ENCODE assay signal across 12 mouse cellular contexts in genomic region chr7:48132247-48132646, GRCm38 (mm10). TPM values are rescaled to one million over a fixed set of nuclear protein-coding genes. Genes with fewer than 3 reads are reported as not detected.
DNase-seq lines count a peak whose midpoint lies in the region; ATAC-seq and TF ChIP-seq lines count a peak whose summit lies in the region.
"Not testable (repeated sequence)": the region's sequence is repeated elsewhere in the genome, so short reads cannot be mapped to it uniquely, and the experiment has no call there.
"Had no signal": no experiment of that assay in that cellular context is flagged by ENCODE, and none has a peak within 500 bp of the region (broad histone marks: within the 10 kb centered on the region; RNA-seq: fewer than 3 reads in every experiment).

No protein-coding gene starts in this region.

- not testable (repeated sequence) for H3K36me3 ChIP-seq in forebrain, embryonic 11.5 days (ENCODE audit: control insufficient read depth, insufficient read depth, low read length); heart, postnatal 0 days (replicated peaks; ENCODE audit: control insufficient read depth, insufficient read depth, low read length); intestine, postnatal 0 days (ENCODE audit: control insufficient read depth, insufficient read depth); limb, embryonic 12.5 days; neural tube, embryonic 12.5 days

- H3K9me3 ChIP-seq in forebrain, embryonic 11.5 days (ENCODE audit: control insufficient read depth, low read length); heart, postnatal 0 days (replicated peaks; ENCODE audit: control insufficient read depth, low read length); intestine, postnatal 0 days (ENCODE audit: control insufficient read depth); limb, embryonic 12.5 days; neural tube, embryonic 12.5 days: not testable (repeated sequence)

- H3K27me3 ChIP-seq in forebrain, embryonic 11.5 days (ENCODE audit: control insufficient read depth, insufficient read depth, low read length); heart, postnatal 0 days (ENCODE audit: control insufficient read depth, insufficient read depth, low read length); intestine, postnatal 0 days (replicated peaks; ENCODE audit: control insufficient read depth, insufficient read depth, low read length); limb, embryonic 12.5 days; neural tube, embryonic 12.5 days (replicated peaks): not testable (repeated sequence)

- DNase-seq in adrenal gland, postnatal 25 days, result peak; percentile 2
- not testable (repeated sequence) for DNase-seq in forebrain, embryonic 11.5 days (ENCODE audit: low spot score); heart, postnatal 0 days (ENCODE audit: low spot score)
- peak; percentile 8 for DNase-seq in lung, postnatal 10 days
- peak; percentile 6 for DNase-seq in thymus, postnatal 25 days

- H3K9ac ChIP-seq in forebrain, embryonic 11.5 days (ENCODE audit: low read length); heart, postnatal 0 days (replicated peaks; ENCODE audit: low read depth, low read length); intestine, postnatal 0 days (ENCODE audit: low read depth, low read length); limb, embryonic 12.5 days (replicated peaks); neural tube, embryonic 12.5 days: not testable (repeated sequence)

- H3K27ac ChIP-seq in forebrain, embryonic 11.5 days (ENCODE audit: low read depth, low read length); intestine, postnatal 0 days (ENCODE audit: low read depth, low read length); limb, embryonic 12.5 days; neural tube, embryonic 12.5 days: not testable (repeated sequence)
- peak overlapping the region; percentile 91 for H3K27ac ChIP-seq in heart, postnatal 0 days (ENCODE audit: low read depth)

- H3K4me2 ChIP-seq in forebrain, embryonic 11.5 days (ENCODE audit: low read depth, low read length, severe bottlenecking); heart, postnatal 0 days (ENCODE audit: low read depth, low read length): not testable (repeated sequence)
- peak overlapping the region; percentile 70 for H3K4me2 ChIP-seq in intestine, postnatal 0 days (replicated peaks; ENCODE audit: low read depth)
- H3K4me2 ChIP-seq in limb, embryonic 12.5 days, result peak overlapping the region; percentile 52
- H3K4me2 ChIP-seq in neural tube, embryonic 12.5 days (replicated peaks), result peak overlapping the region; percentile 55

- ATAC-seq in forebrain, embryonic 11.5 days (replicated peaks; ENCODE audit: low FRiP score), result peak; percentile 81
- not testable (repeated sequence) for ATAC-seq in heart, postnatal 0 days (ENCODE audit: insufficient read depth, low read depth); intestine, postnatal 0 days
- peak; percentile 76; the same call in 1 of the 2 replicates for ATAC-seq in limb, embryonic 12.5 days (ENCODE audit: insufficient number of reproducible peaks, insufficient read depth, low FRiP score, low TSS enrichment, low read depth)
- peak; percentile 83; the same call in 1 of the 2 replicates for ATAC-seq in neural tube, embryonic 12.5 days (ENCODE audit: low FRiP score, low read depth)

- not testable (repeated sequence) for H3K4me1 ChIP-seq in forebrain, embryonic 11.5 days (replicated peaks; ENCODE audit: control insufficient read depth, insufficient read depth, low read length); heart, postnatal 0 days (ENCODE audit: control insufficient read depth, insufficient read depth); intestine, postnatal 0 days (replicated peaks; ENCODE audit: control insufficient read depth, insufficient read depth, low read length); limb, embryonic 12.5 days (replicated peaks); neural tube, embryonic 12.5 days

- not testable (repeated sequence) for TF ChIP-seq EP300 in heart, postnatal 0 days (IDR thresholded peaks at IDR 0.05; ENCODE audit: low read depth)

- not testable (repeated sequence) for H3K4me3 ChIP-seq in forebrain, embryonic 11.5 days (ENCODE audit: low read depth, low read length); neural tube, embryonic 12.5 days
- H3K4me3 ChIP-seq in heart, postnatal 0 days (ENCODE audit: low read depth, low read length), result peak overlapping the region; percentile 41
- peak overlapping the region; percentile 38 for H3K4me3 ChIP-seq in intestine, postnatal 0 days (ENCODE audit: low read depth, low read length)
- peak overlapping the region; percentile 36 for H3K4me3 ChIP-seq in limb, embryonic 12.5 days (replicated peaks)

- peak; percentile 35 for TF ChIP-seq CTCF in heart, postnatal 0 days (IDR thresholded peaks at IDR 0.05; ENCODE audit: low read depth)
- TF ChIP-seq CTCF in intestine, postnatal 0 days (IDR thresholded peaks at IDR 0.05; ENCODE audit: low read depth), result peak; percentile 58

- WGBS in forebrain, embryonic 11.5 days, result under 1% methylated on average over 4 of the region's 7 CpGs
- under 1% methylated on average over 4 of the region's 7 CpGs for WGBS in heart, postnatal 0 days
- under 1% methylated on average over 3 of the region's 7 CpGs for WGBS in intestine, postnatal 0 days
- WGBS in limb, embryonic 12.5 days, result under 1% methylated on average over 6 of the region's 7 CpGs
- under 1% methylated on average over 6 of the region's 7 CpGs for WGBS in neural tube, embryonic 12.5 days

RNA-seq across cellular contexts. Expression of gene Mrgprb5, which starts 36.6 kb away (rescaled TPM):
- not detected in 2 replicates for total RNA-seq in adrenal gland, postnatal 25 days (2021)
- polyA plus RNA-seq in forebrain, embryonic 11.5 days (2014; fragmentation: Nextera tagmentation; extraction: Ambion mirVana), result not detected in 2 replicates
- not detected in 2 replicates for total RNA-seq in heart, postnatal 0 days (2014; rRNA removed; ENCODE audit: low replicate concordance)
- not detected in 2 replicates for polyA plus RNA-seq in heart, postnatal 0 days (2015; fragmentation: Nextera tagmentation; extraction: Ambion mirVana)
- not detected in 2 replicates for polyA plus RNA-seq in intestine, postnatal 0 days (2015; fragmentation: Nextera tagmentation; extraction: Ambion mirVana)
- polyA plus RNA-seq in limb, embryonic 12.5 days (2016; fragmentation: Nextera tagmentation; extraction: Ambion mirVana), result not detected in 2 replicates
- polyA plus RNA-seq in neural tube, embryonic 12.5 days (2016; fragmentation: Nextera tagmentation; extraction: Ambion mirVana), result not detected in 2 replicates
- total RNA-seq: heart, adult 8-10 months; left cerebral cortex, postnatal 25 days had no signal
- polyA plus RNA-seq: frontal cortex, adult 2 months; large intestine, adult 2 months had no signal
